Mouse (Mus musculus) spleen, adult 12 weeks (tissue): Measurements from ENCODE around the gene Tex19.2.

Experiments used
- DNase-seq: peaks from one replicate; pipeline ENCODE4 v3.0.0; 2022; ENCODE audit warnings: low spot score

Tex19.2 gene

DNA sequence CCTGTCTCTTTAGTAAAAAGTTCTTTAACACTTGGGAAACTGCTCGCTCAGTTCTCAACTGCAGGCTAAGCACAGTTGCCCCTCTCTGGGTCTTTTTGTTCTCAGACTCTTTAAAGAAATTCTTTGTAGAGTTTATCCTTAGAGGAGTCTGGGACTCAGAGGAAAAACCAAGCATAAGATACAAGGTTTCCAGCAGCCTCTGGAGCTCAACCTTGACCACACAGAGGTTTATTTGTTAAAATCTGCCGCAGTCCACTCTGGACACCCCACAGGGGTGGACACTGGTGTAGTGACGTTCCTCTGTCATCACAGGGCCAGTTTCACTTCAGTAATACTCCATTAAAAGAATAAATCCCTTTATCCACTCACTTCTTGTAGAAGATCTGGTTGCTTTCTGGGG, at the start of gene Tex19.2:
TSS of gene Tex19.2 (minus strand) at position 101 of the 400 bp plus-strand sequence.
- no peak for DNase-seq

DNA sequence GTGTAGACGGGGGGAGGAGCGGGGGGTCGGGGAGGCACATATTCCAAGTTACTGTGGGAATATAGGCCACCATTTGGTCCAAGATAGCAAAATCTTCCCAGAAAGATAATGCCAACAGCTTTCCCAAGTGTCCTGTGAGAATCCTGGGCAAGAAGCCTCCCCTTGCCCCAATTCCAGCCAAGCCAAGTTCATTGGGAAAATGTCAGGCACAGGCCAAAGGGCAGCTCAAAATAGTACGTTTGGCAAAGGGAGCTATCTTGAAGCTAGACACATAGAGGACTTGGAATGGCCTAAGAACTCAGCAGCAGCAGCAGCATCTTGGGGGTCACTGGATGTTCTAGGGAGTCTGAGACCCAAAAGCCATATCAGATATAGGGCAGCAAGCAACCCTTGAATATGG, 45.3 kb upstream of the Tex19.2 start:
- no peak for DNase-seq

- DNase-seq, result no peak
Observed at GRCm38 (mm10) chr11:121160636-121161346, 42.3 kb upstream of the Tex19.2 start.

GRCm38 (mm10) chr11:121159971-121160370, 41.5 kb upstream of the Tex19.2 start, which contains the start of gene Uts2r:
Uts2r (plus strand) TSS chr11:121160271.
- DNase-seq, result no peak

DNA sequence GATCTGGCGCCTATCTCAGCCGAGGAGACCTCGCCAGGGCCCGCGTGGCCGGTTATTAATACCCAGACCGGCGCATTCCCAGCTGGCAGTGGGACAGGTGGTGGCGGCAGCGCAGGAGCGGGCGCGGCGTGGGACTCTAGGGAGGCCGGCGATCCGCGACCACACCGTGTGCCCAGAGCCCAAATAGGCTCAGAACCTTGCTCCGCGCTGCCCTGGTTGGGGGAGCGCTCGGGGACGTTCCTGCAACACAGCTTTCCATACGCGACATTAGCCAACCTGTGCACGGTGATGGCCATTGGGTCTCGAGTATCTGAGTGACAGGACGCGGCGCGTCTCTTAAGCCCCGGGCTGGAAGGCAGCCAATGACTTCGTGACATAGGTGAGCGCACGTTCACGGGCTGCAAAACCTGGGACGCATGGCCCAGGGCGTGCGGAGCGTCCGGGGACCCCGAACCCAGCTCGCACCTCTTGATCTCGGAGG, 38.0 kb upstream of the Tex19.2 start:
- DNase-seq, result no peak

DNA sequence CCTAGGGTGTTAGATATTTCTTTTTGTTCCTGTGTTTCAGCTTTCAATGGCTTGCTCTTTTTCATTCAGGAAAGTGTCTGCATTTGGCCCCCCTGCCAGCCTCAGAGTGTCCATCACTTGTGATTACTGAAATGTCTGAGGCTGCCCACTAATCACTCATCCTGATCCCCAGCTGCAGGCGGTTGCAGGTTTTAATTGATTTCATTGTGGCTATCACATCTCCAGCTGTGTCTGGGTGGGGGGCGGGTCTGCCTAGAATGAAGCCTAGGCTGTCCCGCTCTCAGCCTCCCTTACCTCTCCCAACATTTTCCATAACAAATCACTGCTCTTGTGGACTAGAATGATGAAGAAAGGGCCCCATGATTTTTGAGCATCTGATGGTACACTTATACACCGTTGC, 35.7 kb upstream of the Tex19.2 start:
- DNase-seq, result no peak

DNA sequence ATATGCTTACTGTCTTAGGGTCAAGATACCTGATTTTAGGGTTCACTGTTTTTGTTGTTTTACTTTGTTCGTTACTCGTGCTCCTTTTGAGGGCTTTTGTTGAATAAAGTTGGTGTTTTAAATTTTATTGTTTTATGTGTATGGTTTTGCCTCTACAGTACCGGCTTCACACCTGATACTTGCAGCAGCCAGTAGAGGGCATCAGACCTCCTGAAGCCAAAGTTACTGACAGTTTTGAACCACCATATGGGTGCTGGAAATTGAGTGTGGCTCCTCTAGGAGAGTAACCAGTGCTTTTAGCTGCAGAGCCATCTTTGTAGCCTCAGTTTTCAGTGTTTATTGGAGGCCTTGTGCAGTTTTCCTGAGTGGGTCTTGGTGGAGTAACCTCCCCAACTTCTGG, 29.7 kb upstream of the Tex19.2 start:
- DNase-seq, result no peak

- DNase-seq, result no peak
Observed at GRCm38 (mm10) chr11:121145865-121146264, 27.4 kb upstream of the Tex19.2 start, which contains the start of gene Tex19.1. Tex19.1 (plus strand) TSS chr11:121146143.

- no peak for DNase-seq
Observed at GRCm38 (mm10) chr11:121143325-121144015, 25.0 kb upstream of the Tex19.2 start.

DNA sequence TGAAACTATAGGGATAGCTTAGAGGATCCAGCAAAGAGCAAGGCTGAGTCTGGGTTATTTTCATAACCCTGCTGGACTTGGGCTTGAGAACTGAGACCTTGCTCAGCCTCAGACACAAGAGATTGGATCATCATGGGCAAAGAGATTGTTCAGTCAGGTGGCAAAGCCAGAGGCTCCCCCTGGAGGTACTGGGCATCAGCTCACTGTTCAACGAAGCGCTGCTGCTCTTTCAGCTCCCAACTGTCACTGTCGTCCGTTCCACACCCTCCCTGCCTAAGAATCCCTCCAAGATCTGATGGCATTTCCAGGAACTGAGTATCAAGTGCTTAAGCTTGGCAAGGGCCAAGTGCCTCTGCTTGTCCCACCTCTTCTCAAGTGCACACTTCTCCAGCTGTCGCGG, 20.3 kb upstream of the Tex19.2 start:
- DNase-seq, result no peak

DNA sequence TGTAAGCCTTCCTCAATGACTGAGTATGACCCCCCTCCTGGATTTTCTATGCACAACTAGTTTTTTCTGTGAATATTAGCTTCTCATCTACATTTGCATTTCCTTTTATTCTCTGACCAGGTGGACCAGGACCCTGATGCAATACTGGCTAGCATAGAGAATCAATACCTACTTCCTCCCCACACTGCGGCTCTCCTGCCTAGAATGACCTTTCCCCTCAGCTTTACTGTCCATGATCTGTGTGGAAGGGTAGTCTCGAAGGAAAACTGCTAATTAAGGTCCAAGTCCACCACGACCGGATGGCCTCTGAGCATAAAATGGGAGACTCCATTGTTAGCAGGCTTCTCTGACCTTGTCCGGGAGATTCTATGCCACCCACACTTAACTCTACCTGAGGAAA, 19.2 kb upstream of the Tex19.2 start:
- DNase-seq, result no peak

DNA sequence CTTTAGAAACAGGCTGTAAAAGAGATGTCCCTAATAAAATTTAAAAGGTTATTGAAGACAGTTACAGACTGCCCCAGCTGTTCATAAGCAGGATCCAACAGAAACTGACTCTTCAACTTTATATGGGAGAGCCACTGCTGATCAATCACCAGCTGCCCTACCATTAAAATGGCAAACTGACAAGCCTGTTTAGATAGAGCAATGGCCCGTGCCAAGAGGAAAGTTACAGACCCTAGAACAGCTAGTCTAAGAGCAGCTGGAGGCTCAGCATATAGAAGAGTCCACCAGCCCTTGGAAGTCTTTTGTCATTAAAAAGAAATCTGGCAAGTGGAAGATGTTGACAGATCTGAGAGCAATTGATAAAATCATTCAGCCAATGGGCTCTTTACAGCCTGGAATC, 16.1 kb upstream of the Tex19.2 start:
- DNase-seq, result no peak

GRCm38 (mm10) chr11:121129616-121130015, 11.1 kb upstream of the Tex19.2 start:
- DNase-seq, result no peak

GRCm38 (mm10) chr11:121127441-121127840, 9.0 kb upstream of the Tex19.2 start:
- no peak for DNase-seq

GRCm38 (mm10) chr11:121126395-121126794, 7.9 kb upstream of the Tex19.2 start:
- no peak for DNase-seq

GRCm38 (mm10) chr11:121125522-121126172, 7.2 kb upstream of the Tex19.2 start:
- no peak for DNase-seq

DNA sequence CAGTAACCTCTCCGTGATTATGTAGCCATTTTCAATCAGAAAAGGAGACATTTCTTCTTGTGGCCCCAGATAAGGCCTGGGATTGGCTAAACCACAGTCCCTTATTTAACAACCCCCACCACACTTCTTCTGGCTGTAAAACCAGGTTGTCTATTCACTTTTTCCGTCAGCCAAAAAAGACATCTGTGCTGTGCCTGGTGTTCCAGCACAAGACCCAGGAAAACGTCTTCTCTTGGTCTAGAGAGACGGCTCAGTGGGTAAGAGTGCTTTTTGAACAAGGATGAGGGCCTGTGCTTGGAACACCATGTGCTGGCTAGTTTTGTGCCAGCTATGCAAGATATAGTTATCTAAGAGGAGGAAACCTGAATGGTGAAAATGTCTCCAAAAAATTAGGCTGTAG, 5.0 kb upstream of the Tex19.2 start:
- DNase-seq, result no peak

- DNase-seq, result no peak
Observed at GRCm38 (mm10) chr11:121122024-121122670, 3.7 kb upstream of the Tex19.2 start.

- no peak for DNase-seq
Observed at GRCm38 (mm10) chr11:121121151-121121550, 2.7 kb upstream of the Tex19.2 start.

DNA sequence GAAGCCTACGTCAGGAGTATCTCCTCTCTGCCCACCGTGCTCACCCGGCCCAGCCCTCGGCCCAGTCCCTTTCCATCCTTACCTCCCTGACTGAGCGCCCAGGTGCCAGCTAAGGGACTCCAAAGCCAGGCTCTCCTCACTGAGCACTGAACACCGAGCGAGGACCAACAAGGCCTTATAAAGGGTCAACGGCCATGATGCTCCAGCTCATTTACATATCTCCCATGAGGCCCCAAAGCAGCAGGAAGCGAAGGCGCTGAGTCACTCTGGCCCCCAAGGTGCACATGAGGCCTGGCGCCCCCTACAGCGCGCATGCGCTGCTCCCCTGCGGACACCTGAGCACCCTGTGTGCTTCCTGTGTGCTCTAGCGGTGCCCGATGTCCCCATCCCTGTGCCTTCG, 371 bp downstream of the Tex19.2 start:
- DNase-seq, result no peak

- no peak for DNase-seq
Observed at GRCm38 (mm10) chr11:121112091-121112775, 6.2 kb downstream of the Tex19.2 start.

- DNase-seq, result no peak
Observed at GRCm38 (mm10) chr11:121111601-121112000, 6.9 kb downstream of the Tex19.2 start.
